Mouse (Mus musculus): ENCODE results near the gene Gna11.

Gna11 gene

DNA sequence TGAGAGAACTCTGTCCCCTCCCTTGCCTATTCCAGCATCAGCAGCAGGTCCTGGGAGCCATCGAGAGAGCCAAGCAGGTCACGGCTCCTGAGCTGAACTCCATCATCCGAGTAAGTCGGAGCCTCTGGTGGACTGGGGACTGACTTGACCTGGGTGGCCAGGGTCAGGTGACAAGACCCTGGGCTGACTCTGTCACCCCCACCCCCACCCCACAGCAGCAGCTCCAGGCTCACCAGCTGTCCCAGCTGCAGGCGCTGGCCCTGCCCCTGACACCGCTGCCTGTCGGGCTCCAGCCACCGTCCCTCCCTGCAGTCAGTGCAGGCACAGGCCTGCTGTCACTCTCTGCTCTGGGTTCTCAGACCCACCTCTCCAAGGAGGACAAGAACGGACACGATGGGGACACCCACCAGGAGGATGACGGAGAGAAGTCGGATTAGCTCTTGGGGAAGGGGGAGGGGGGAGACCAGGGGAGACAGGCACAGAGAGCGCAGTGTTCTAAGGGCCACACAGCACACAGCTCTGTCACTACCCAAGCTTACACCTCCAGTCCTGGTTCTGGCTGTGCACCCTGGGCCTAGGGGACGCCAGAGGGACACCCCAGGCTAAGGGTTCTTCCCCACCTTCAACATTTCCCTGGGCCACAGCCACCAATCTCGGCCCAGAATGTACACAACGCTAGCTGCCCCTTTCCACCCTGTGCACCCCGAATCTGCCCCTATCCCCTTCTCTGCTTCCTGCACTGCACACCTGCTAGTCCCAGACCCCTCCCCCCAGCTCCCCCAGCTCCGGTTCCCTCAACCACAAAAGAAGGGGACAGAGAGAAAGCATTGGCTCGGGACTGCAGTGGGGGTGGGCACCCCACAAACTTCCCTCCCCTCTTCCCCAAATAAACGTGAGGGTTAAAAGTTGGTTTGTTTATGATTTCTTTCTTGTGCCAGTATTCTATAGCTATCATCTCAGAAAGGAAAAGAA is 20.6 kb upstream of the Gna11 start:
- DNase-seq (ENCODE audit: low spot score in 2 of 2), result no peak

DNA sequence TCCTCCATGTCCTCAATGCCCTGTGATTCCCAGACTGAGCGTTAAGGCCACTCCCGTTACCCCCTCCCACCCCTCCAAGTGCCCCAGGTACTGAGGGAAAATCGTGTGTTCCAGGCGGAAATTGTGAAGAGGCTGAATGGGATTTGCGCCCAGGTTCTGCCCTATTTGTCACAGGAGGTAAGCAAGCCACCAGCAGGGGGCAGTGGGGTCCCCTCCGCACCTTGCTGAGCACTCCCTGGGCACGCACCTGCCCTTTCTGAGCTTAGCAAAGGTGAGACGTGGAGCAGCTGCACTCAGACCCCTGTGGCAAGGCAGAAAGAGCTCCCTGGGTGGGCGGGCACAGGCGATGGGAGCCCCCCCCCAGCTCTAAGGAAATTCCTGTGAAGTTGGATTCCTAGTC is 19.7 kb upstream of the Gna11 start:
- peak in 1 of 2 experiments; percentile 54 for DNase-seq (ENCODE audit: low spot score in 2 of 2)

DNA sequence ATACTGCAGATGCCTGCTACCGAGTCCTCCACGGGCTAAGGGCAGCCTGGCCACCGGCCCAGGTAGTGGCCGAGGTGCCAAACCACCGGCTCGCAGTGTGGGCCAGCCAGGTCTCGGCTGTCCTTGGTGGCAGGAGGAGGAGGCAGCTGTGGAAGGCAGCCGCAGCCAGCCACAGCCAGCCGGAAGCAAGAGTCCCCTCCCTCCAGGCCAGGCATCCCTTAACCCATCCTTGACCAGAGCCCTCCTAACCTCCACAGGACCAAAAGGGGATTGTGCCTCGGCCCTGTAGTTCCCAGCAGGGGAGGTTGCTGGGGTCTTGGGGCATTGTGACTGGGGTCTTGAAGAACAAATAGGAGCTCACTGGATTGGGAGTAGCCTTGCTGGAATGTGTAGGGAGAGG is 19.2 kb upstream of the Gna11 start:
- DNase-seq (ENCODE audit: low spot score in 2 of 2), result no peak

DNA sequence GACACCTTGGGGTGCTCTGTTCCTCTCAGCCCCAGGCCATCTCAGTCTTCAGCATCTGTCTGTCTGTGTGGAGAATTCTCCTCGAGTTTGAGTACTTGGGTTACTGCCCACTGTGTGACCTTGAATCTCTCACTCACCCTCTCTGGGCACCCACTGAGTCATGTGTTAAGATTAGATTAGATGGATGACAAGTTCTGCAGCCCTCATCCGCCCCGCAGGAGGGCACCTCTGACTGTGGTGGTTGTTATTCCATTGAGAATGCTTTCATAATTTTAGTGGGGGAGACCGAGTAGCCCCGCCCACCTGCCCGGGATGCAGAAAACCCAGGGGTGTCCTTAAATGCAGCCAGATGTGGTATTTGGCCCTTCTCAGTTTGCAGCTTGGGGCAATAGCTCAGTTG is 18.5 kb upstream of the Gna11 start:
- DNase-seq (ENCODE audit: low spot score in 2 of 2), result no peak

DNA sequence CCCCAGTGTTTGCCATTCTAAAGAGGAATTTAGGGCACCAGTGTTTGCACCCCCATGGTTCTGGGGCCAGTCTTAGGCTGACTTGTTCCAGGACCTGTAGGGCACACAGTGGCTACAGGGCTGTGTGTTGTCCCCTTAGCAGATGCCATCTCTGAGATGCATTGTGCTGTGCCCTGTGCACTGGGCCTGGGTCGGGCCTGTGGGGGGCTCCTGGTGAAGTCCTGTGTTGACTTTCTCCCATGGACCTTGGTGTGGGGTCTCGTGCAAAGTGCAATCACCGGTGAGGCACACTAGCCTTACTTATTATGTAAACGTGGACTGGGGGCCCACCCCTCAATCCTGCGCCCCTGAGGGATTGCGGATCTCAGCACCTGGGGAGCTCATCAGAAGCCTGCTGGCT is 17.4 kb upstream of the Gna11 start:
- DNase-seq (ENCODE audit: low spot score in 2 of 2), result no peak

DNA sequence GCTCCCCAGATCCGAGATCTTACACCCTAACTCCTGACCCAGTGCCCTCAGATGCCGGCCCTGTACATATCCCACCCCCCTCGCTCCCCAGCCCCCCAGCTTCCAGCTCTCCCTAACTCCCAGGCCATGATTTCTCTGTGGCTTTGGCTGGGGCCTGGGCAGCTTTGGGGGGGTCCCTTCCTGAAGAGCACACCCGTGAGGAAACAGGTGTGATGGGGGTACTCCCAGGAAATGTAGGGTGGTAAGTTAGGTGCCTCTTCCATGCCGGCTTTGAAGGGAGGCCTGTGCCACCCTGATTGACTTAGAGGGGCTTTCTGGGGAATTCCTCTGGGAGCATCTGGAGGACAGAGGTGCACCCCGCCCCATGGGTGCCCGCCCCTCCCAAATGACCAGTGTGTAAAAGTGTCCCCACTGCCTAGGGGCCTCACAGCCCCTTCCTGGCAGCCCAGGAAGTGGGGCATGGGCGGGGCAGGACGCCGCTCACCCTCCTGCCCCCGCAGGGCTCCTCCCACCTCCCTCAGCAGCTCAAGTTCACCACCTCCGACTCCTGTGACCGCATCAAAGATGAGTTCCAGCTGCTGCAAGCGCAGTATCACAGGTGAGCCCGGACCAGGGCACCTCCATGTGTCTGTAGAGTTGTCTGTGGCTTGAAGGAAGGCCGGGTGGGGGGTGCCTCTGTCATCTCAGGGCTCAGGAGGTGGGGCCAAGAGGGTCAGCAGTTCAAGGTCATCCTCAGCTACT is 15.9 kb upstream of the Gna11 start:
- peak in 1 of 2 experiments; percentile 50 for DNase-seq (ENCODE audit: low spot score in 2 of 2)

DNA sequence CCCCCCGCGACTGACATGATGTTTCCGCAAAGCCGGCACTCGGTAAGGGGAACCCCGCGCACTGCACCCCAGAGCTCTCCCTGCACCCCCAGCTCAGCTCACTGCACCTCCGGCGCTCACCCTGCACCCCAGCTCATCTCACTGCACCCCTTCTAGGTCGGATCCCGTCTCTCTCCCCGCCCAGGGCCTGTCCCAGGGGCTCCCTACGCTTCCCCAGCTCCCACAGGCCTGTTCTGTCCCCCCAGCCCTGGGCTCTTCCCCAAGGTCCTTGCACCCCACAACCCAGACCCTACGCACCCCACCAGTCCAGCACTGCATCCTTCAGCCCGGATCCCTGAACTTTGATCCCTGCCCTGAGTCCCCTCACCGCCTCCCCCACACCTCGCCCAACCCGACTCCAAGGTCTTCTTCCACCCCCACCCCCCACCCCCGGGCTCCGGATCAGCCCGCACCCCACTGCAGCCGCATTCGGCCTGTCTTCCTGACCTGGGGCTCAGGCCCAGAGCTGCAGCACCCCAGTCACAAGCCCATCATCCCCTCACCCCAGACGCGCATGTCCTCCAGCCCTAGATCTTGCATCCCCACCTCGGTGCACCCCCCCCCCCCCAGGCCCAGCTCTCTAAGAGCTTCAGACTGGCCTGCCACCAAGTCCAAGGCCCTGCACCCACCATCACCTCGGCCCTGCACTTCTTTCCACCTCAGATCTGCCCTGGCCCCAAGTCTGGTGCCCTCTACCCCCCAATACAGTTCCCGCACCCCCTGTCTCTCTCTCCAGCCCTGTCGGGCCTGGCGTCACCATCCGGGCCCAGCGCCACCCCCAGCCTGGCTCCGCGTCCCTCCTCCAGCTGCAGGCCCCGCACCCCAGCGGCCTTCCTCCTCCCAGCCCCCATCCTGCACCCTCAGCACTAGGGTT is 14.9 kb upstream of the Gna11 start:
- peak in 1 of 2 experiments; percentile 54 for DNase-seq (ENCODE audit: low spot score in 2 of 2)

DNA sequence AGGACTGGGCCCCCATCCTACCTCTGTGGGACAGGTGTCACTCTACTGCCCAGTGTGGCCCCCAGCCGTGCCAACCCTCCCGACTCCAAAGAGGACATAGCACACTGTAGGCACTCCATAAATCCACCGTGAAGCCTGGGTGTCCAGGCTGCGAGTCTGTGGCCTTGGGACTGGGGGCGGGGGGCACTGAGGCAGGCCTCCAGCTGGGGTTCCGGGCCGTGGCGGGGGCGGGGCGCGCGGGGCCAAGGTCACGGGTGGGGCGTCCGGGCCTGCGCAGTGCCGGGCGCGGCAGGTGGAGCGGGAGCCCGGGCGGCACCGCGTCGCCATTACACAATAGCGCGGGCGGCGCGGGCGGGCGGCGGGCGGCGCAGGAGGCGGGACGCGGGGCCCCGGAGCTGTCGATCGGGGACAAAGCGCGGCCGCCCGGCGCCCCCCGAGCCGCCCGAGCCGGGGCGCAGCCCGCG is 14.2 kb upstream of the Gna11 start, which contains the start of gene Aes:
TSS of gene Aes (plus strand) at position 326 of the 464 bp plus-strand sequence.
- peak; percentile 62 to 67 for DNase-seq (ENCODE audit: low spot score in 2 of 2)

DNA sequence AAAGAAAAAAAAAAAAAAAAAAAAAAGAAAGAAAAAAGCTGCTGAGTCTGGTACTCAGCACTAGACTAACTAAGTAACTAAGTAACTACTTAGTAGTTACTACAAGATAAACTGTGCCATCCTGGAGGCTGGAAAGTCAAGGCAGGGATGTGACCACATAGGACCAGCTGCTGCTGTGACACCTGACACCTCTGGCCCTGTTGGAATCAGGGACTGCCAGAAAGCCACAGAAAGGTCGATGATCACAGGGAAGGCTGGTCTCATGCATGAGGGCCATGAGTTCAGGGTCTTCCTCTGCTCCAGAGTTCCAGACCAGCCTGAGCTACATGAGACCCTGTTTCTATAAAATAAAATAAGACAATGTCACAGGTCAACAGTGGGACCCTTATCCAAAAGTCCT is 12.5 kb upstream of the Gna11 start:
- no peak for DNase-seq (ENCODE audit: low spot score in 2 of 2)

DNA sequence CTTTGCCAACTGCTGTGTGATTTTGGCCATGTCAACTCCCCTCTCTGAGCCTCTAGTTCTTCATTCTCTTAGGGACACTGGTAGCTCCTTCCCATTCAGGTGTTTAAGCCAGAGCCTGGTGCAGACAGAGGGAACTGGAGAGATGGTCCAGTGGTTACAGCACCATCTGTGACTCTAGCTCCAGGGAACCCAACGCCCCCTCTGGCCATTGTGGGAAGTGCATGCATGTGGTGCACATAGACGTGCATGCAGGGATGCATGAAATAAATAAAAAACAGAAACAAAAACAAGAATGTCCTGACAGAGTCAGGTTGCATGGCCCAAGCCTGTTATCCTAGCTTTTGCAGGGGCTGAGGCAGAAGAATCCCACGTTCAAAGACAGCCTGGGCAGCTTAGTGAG is 11.3 kb upstream of the Gna11 start:
- DNase-seq (ENCODE audit: low spot score in 2 of 2), result no peak

DNA sequence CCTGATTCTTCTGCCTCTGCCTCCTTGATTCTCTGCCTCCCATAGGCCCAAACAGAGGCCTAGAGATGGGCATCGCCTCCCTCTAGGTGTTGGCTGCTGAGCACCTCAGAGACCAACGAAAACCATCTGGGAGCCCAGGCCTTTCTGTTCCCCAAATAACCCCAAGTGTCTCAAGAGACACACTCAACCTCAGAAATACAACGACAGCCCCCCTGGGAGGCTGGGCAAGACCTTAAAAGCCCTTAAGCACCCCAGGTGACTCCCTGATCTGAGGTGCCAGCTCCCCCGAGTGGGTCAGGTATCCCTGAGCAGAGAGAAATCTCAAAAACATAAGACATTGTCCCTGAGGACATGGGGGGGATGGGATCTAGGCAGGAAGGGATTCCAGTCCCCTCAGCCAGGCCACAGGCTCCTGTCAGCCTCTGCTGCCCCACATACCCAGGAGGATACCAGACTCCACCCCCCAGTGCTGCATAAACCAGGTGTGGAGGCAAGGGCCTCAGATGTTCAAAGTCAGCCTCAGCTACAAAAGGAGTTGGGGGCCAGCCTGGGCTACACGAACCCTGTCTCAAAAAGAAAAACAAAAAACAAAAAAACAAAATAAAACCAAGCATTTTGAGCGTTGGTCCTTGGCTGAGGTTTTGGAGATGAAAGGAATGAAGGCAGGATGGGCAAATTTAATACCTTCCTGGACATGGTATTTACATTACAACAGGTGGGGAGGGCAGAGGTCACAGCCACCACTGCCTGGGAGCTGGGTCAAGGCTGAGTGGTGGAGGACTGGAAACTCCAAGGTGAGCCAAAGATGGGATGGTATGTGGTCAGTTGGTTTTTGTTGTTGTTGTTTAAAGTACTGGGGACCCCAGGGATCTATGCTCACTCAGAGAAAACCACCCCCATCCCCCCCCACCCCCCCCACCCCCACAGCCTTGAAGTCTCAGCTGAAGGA is 9.1 kb upstream of the Gna11 start:
- DNase-seq (ENCODE audit: low spot score in 2 of 2), result no peak

DNA sequence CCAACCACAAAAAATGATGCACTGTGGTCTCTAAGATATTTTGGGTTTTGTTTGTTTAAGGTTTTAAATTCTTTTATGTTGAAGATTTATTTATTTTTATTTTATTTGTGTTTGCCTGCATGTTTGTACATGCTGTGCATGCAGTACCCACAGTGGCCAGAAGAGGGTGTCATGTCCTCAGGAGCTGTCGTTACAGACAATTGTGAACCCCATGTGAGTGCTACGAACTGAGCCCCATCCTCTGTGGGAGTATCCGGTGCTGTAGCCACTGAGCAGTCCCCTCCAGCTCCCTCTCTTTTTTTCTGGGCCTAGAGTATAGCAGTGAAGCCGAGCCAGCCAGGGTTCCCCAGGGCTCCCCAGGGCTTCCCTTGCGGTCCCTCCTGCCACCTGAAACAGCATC is 8.2 kb upstream of the Gna11 start:
- peak in 1 of 2 experiments; percentile 54 for DNase-seq (ENCODE audit: low spot score in 2 of 2)

DNA sequence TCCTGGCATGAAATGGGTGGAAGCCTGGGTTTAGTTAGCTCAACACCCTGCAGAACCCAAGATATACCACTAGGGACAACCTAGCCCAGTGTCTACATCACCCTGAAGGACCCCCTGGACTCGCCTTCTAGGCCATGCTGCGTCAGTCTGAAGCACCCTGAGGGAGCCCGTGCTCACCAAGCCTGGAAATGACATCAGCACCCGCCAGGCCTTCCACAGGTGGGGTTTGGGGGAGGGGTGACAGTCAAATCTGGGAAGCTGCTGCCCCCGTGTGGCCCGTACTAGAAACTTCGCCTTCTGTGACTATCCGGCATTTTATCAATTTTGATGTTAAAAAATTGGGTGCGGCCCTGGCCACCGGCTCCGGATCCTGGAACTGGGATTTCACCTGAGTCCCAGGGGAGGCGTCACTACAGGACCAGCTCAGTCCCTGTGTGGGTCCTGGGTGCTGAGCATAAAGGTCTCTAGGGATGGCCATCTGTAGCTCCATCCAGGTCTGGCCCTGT is 6.7 kb upstream of the Gna11 start:
- peak; percentile 57 to 67 for DNase-seq (ENCODE audit: low spot score in 2 of 2)

DNA sequence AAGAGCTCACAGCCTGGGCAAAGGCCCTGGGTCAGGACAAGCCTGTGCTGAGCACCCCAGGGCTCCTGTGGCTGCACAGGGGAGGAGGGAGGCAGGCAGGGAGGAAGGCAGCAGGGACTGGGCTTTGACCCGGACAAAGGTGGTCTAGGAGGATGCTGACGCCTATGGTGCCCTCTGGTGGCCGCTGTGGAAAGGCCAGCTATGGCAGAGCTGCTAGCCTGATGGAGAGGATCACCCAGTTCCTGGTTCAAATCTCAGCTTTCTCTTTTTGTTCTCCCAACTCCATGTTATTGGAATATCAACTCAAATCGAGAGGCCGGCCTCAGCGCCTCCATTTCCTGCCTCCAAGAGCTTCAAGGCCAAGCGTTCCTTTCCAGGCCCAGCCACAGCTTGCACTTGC is 5.3 kb upstream of the Gna11 start:
- peak; percentile 61 to 77 for DNase-seq (ENCODE audit: low spot score in 2 of 2)

DNA sequence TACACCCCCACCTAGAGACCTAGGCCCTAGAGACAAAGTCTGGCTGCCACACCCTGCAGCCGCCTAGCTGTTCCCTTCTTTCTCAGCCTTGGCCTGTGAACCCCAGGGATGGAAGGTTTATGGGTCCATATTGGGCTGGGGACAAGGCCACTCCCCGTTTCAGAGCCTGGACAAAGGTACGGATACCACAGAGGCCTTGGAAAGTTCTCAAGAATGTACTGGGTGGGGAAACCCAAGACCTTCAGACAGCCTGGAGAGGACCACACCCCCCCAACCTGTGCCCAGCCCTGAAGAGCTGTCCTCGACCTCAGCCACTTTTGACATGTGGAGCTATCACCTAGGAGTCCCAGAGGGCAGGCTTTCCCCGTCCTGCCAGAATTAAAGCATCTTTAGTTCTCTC is 4.0 kb upstream of the Gna11 start:
- DNase-seq (ENCODE audit: low spot score in 2 of 2), result no peak

DNA sequence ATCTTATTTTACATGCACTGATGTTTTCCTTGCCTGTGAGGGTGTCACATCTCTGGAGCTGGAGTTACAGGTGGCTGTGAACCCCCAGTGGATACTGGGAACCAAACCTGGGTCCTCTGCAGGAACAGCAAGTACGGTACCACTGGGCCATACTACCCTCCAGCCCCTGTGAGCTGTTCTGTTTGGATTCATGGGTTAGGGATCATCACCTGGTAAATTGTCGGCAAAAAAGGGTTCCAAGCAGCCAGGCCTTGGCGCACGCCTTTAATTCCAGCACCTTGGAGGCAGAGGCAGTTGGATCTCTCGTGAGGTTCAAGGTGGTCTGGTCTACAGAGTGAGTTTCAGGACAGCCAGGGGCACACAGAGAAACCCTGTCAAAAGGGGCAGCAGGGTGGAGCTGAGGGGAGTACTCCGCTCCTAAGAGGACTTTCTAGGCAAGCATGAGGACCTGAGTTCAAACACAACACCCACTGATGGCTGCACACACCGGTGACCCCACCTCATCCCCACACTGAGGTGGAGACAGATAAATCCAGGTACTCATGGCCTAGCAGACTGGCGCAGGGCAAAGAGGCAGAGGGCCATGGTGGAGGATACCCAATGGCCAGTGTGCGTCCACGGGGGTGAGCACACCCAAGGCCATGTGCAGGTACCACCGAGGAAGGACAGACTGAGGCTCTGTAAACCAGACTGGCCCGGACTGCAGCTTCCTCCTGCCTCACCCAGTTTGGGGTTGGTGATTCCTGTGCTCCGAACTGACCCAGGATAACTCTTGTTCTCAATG is 2.0 kb upstream of the Gna11 start:
- DNase-seq (ENCODE audit: low spot score in 2 of 2), result no peak

DNA sequence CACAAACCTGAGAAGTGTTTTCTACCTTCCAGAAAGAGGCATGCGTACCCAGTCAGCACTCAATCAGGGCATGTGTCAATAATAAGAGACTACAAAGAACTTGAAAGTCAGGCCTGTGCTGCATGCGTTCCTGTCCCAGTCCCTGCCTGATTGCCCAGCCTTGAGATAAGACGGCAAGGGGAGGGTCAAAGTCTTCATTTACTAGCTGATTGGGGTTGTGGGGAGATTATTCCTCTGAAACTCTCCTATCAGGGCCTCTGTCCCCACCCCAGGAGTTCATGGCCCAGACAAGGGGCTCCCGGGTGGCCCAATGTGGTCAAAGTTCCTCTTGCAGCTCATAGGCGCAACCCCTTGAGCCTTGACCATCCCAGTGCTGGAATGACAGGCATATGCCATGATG is 1.3 kb upstream of the Gna11 start:
- no peak for DNase-seq (ENCODE audit: low spot score in 2 of 2)

DNA sequence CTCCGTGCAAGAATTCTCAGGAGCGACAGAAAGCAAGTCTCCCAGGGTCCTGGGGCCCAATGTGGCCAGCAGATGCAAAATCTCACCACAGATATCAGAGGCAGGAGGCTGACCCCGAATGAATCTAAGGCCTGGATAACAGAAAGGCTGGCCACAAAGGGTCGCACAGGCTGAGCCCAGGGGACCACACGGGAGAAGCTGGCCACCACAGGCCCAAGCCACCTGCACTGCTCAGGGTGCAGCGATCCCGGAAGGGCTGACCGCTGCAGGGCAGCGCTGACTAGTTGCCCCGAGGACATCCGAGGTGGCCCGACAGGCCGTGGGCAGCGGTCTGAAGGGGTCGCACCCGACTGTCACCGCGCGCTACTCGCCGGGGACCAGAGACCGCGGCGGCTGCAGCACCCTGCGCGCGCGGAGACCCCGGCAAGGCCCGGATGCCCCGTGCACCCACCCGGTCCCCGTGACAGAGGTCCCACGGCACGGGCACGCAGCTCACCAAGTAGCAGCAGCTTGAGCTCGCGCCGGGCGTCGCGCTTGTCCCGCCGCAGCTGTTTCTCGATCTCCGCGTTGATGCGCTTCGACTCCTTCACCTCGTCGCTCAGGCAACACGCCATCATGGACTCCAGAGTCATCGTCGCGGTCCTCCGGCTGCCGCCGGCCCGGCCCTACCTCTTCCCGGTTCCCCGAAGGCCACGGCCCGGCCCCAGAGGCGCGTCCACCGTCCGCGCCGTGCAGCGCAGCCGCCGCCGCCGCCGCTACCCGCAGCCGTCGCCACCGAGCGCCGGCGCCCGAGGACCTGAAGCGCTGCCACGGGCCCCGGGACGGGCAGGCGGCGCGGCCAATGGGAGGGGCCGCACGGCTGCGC is 462 bp downstream of the Gna11 start:
- DNase-seq (ENCODE audit: low spot score in 2 of 2), result no peak

DNA sequence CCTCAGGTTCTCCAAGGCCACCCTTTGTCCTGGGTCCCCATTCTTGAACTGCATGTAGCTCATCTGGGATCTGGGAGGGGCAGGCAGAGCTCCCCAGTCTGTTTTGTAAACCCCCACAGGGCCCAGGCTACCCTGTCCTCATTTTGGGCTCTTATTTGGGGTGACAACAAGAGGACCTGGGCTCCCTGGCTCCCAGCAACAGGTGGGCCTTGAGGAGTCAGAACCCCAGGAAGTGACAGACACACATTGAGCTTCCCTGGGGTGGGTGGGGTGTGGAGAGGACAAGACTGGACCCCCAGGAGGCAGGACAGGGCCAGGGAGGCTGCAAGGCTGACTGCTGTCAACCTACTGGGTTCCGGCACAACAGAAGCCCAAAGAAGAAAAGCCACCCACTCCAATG is 1.4 kb downstream of the Gna11 start:
- DNase-seq (ENCODE audit: low spot score in 2 of 2), result no peak
